Mouse (Mus musculus) lung, embryonic 14.5 days (tissue): ENCODE results near the gene Thsd1. TPM values are rescaled to one million over a fixed set of nuclear protein-coding genes. Genes with fewer than 3 reads are reported as not detected.

Source experiments
- ATAC-seq: fragments of 200-750 bp; cut with Nextera tagmentation; 2 replicates; pipeline ENCODE4 v1.8.0; 2017; ENCODE audit warnings: mild to moderate bottlenecking, moderate TSS enrichment, moderate library complexity; ENCODE audit not compliant: insufficient read depth
- DNase-seq: peaks from one replicate; pipeline ENCODE4 v3.0.0-alpha.2; 2015
- H3K27ac ChIP-seq: fragments of 300-500 bp; sonication (generic); 2 replicates; pipeline ENCODE4 v1.5.1; 2014; ENCODE audit warnings: low read depth, mild to moderate bottlenecking, moderate library complexity
- H3K27me3 ChIP-seq: fragments of 300-500 bp; sonication (generic); 2 replicates; pipeline ENCODE4 v1.6.1; 2014; ENCODE audit warnings: low read length, control low read depth; ENCODE audit not compliant: insufficient read depth
- H3K36me3 ChIP-seq: fragments of 300-500 bp; sonication (generic); 2 replicates; pipeline ENCODE4 v1.6.1; 2014; ENCODE audit warnings: control low read depth; ENCODE audit not compliant: insufficient read depth
- H3K4me1 ChIP-seq: fragments of 300-500 bp; sonication (generic); 2 replicates; pipeline ENCODE4 v1.6.1; 2014; ENCODE audit warnings: antibody characterized with exemption, control low read depth; ENCODE audit not compliant: insufficient read depth
- H3K4me2 ChIP-seq: fragments of 300-500 bp; sonication (generic); 2 replicates; pipeline ENCODE4 v1.6.1; 2014; ENCODE audit warnings: mild to moderate bottlenecking
- H3K4me3 ChIP-seq: fragments of 300-500 bp; sonication (generic); 2 replicates; pipeline ENCODE4 v1.5.1; 2014; ENCODE audit warnings: low read depth, low read length
- H3K9ac ChIP-seq: fragments of 300-500 bp; sonication (generic); 2 replicates; pipeline ENCODE4 v1.6.1; 2014
- H3K9me3 ChIP-seq: fragments of 300-500 bp; sonication (generic); 2 replicates; pipeline ENCODE4 v1.6.1; 2016; ENCODE audit warnings: low read depth, low read length, control low read depth
- CTCF ChIP-seq: IDR thresholded peaks from 2 replicates; pipeline ENCODE4 v1.5.1; 2016; ENCODE audit warnings: antibody characterized with exemption, low read depth
- WGBS: fragments of 180-500 bp; shearing (Covaris S2); extraction: QIAGEN DNeasy Blood & Tissue Kit; methylation state at CpG from one replicate; pipeline ENCODE4 v1.1.7; 2014; 5-methylcytosine and 5-hydroxymethylcytosine counted together
- polyA plus RNA-seq: library from polyadenylated mRNA; unstranded; fragments of >200 nt; fragmentation: Nextera tagmentation; extraction: Ambion mirVana; gene quantifications from 2 replicates; pipeline ENCODE4 v1.2.1, GENCODE M21; 2014

Gene Thsd1
- 32.5 and 33.6 TPM in 2 replicates for polyA plus RNA-seq

DNA sequence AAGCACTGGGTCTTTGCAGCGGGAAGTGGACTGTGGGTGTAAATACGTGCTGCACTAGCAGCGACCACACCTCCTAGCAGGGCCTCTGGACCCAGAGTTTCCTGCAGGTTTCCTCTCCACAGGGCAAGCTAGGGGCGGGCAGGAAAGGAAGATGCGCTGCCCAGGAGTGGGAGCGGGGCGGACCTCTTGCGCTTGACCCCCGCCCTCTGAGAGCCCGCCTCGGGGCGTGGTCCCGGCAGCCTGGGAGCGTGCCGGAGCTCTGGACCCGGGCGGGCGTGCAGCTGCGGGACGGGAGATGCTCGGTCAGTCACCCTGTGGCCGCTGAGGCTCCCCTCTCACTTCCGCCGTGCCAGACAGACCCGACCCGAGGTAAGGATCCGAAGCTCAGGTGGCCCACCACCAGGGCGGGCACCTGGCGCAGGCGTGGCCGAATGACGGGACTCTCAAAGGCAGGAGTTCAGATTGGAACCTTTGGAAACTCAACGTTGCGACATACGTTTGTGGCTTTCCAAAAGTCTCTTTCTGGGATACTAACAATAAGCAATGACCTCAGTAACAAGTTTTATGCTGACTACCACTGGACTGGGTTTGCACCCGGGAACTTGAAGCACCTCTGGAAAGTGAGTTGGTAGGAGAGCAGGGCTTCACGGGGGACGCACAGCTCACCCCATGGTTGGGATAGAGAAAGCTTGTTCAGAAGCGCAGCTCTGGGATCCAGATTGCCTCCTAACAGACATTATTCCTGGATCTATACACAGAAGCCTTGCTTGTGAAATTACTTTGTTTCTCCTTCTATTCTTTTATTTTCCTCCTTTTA is at the start of gene Thsd1:
Gene Thsd1 (plus strand): TSS at position 253 of the 817 bp plus-strand sequence.
- Histone ChIP-seq H3K4me2 (peak within 1 kb of the TSS; percentile 90), H3K27me3 (no peaks in the 10 kb centered on the region), H3K9ac (peak within 1 kb of the TSS; percentile 54), H3K4me1 (no peaks in the 10 kb centered on the region), H3K36me3 (0 out of 2 replicates have a peak, but pooled peaks cover 3% of the 10 kb centered on the region), H3K27ac (peak within 1 kb of the TSS; percentile 36), H3K9me3 (no peaks in the 10 kb centered on the region), H3K4me3 (peak within 1 kb of the TSS; percentile 56)
- no peak for TF ChIP-seq CTCF
- DNase-seq (peak; percentile 83), ATAC-seq (peak; percentile 89)
- under 1% methylated on average over 39 of the region's 39 CpGs for WGBS

DNA sequence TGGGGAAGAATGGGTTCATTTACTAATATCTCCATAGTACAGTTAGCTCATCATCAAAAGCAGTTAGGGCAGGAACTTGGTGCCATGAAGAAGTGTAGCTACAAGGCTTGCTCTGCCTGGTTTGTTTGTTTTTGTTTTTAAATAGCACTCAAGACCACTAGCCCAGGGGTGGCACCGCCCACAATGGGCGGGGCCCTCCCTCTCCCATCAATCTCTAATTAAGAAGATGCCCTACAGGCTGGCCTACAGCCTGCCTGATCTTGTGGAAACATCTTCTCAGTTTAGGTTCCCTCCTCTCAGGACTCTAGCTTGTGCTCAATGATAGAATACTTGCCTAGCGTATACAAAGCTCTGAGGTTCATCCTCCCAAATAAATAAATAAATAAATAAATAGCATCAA is 42.2 kb upstream of the Thsd1 start:
- Histone ChIP-seq H3K4me1 (peaks cover 9% of the 10 kb centered on the region), H3K36me3 (no peaks in the 10 kb centered on the region), H3K27ac (peak overlapping the region; percentile 86; the same call in 1 of the 2 replicates), H3K27me3 (no peaks in the 10 kb centered on the region), H3K9me3 (no peaks in the 10 kb centered on the region), H3K4me3 (peak overlapping the region; percentile 64), H3K4me2 (peak overlapping the region; percentile 62), H3K9ac (peak overlapping the region; percentile 61)
- ATAC-seq (peak; percentile 52), DNase-seq (peak; percentile 77)
- TF ChIP-seq CTCF = no peak
- under 1% methylated on average over 3 of the region's 3 CpGs for WGBS

- Histone ChIP-seq H3K4me1 (peaks cover 9% of the 10 kb centered on the region), H3K4me2 (peak within 1 kb of the TSS; percentile 62), H3K4me3 (peak within 1 kb of the TSS; percentile 64), H3K27me3 (no peaks in the 10 kb centered on the region), H3K9me3 (no peaks in the 10 kb centered on the region), H3K9ac (peak within 1 kb of the TSS; percentile 61), H3K27ac (peak within 1 kb of the TSS; percentile 86), H3K36me3 (no peaks in the 10 kb centered on the region)
- no peak for TF ChIP-seq CTCF
- WGBS = 2% methylated on average over 61 of the region's 63 CpGs
- ATAC-seq = peak; percentile 97
- DNase-seq = peak; percentile 95
Measured at GRCm38 (mm10) chr8:22185431-22186397, 41.4 kb upstream of the Thsd1 start, which contains the start of gene Ckap2. Gene Ckap2 (minus strand): TSS chr8:22185819.

- H3K4me2 ChIP-seq = peak within 1 kb of the TSS; percentile 61
- peak within 1 kb of the TSS; percentile 83 for H3K4me3 ChIP-seq
- H3K9me3 ChIP-seq = no peaks in the 10 kb centered on the region
- H3K27me3 ChIP-seq = no peaks in the 10 kb centered on the region
- H3K9ac ChIP-seq = peak within 1 kb of the TSS; percentile 91
- peak within 1 kb of the TSS; percentile 99 for H3K27ac ChIP-seq
- WGBS = under 1% methylated on average over 73 of the region's 73 CpGs
- ATAC-seq (peak; percentile 93), DNase-seq (peak; percentile 92)
- peak; percentile 78 for TF ChIP-seq CTCF
- 0 out of 2 replicates have a peak, but pooled peaks cover 3% of the 10 kb centered on the region for H3K36me3 ChIP-seq
- H3K4me1 ChIP-seq = 0 out of 2 replicates have a peak, but pooled peaks cover 6% of the 10 kb centered on the region
Measured at GRCm38 (mm10) chr8:22192660-22193431, 34.3 kb upstream of the Thsd1 start, which contains the start of gene Vps36. Gene Vps36 (plus strand): TSS chr8:22192809.

DNA sequence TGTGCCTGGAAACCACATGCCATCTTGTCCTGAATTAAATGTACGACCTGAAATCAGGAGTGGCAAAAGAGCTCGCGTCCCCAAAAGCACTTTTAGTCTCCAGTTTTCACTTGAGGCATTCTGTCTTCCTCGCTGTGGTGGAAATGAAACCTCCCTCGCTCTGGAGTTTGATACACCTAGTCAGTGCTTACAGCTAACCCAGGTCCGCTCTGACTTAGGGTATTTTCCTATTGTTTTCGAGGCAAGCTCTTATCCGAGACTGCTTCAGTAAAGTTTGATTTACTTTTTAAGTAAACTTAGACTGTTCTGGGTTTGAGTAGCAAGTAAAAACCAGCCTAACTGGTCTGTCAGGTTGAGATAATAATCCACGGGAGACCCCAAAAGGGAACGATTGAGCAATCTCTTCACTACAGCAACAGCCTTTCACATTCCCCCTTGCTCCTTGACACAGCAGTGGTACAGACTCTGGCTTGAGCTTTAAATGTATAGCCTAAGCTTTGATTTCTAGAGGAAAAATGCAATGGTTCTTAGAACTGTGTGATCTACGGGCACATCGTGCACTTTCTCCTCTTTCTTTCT is 33.6 kb upstream of the Thsd1 start:
- Histone ChIP-seq H3K27me3 (no peaks in the 10 kb centered on the region), H3K4me2 (peak overlapping the region; percentile 61)
- peak; percentile 81 for DNase-seq

DNA sequence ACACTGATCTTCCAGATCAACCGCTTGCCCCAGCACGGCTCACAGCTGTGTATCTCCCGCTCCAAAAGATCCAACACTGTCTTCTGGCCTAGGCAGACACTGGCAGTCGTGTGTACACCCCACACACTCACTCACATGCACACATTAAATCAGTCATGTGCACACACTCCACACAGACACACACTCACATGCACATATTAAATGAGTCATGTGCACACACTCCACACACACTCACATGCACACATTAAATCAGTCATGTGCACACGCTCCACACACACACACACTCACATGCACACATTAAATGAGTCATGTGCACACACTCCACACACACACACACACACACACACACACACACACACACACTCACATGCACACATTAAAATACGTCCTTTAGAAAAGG is 29.2 kb upstream of the Thsd1 start:
- 87% methylated on average over 6 of the region's 6 CpGs for WGBS
- H3K27ac ChIP-seq = no peak overlapping the region
- no peak overlapping the region for H3K4me3 ChIP-seq
- ATAC-seq = no peak
- no peaks in the 10 kb centered on the region for H3K27me3 ChIP-seq
- no peak overlapping the region for H3K4me2 ChIP-seq
- no peak overlapping the region for H3K9ac ChIP-seq
- TF ChIP-seq CTCF = no peak
- H3K9me3 ChIP-seq = no peaks in the 10 kb centered on the region
- DNase-seq = no peak
- 0 out of 2 replicates have a peak, but pooled peaks cover 6% of the 10 kb centered on the region for H3K4me1 ChIP-seq
- peaks cover 32% of the 10 kb centered on the region for H3K36me3 ChIP-seq

More for the DNA sequence above, 33.6 kb upstream of the Thsd1 start:
- Histone ChIP-seq H3K36me3 (0 out of 2 replicates have a peak, but pooled peaks cover 5% of the 10 kb centered on the region), H3K9ac (peak overlapping the region; percentile 91), H3K4me3 (peak overlapping the region; percentile 83), H3K27ac (peak overlapping the region; percentile 99), H3K4me1 (0 out of 2 replicates have a peak, but pooled peaks cover 6% of the 10 kb centered on the region), H3K9me3 (no peaks in the 10 kb centered on the region)
- WGBS = 12% methylated on average over 12 of the region's 12 CpGs
- TF ChIP-seq CTCF = no peak
- peak; percentile 50 for ATAC-seq
